ENCODE assay signal across 7 mouse cellular contexts in genomic region chrX:94540341-94541201, GRCm38 (mm10). TPM values are rescaled to one million over a fixed set of nuclear protein-coding genes. Genes with fewer than 3 reads are reported as not detected.
DNase-seq lines count a peak whose midpoint lies in the region; ATAC-seq and TF ChIP-seq lines count a peak whose summit lies in the region.

No protein-coding gene starts in this region.

- H3K27ac ChIP-seq in forebrain, embryonic 14.5 days (ENCODE audit: low read depth, low read length): peak overlapping the region; percentile 91
- peak overlapping the region; percentile 82 for H3K27ac ChIP-seq in lung, postnatal 0 days (ENCODE audit: low read length)

- no peak for TF ChIP-seq POLR2A in brain, embryonic 14.5 days (IDR thresholded peaks at IDR 0.05; ENCODE audit: borderline replicate concordance, extremely low read depth, insufficient read depth, insufficient read length, poor library complexity, severe bottlenecking)

- no peaks in the 10 kb centered on the region for H3K9me3 ChIP-seq in forebrain, embryonic 14.5 days (replicated peaks; ENCODE audit: control insufficient read depth, low read length)
- no peaks in the 10 kb centered on the region for H3K9me3 ChIP-seq in lung, postnatal 0 days (ENCODE audit: low read length)

- H3K36me3 ChIP-seq in forebrain, embryonic 14.5 days (ENCODE audit: control insufficient read depth, insufficient read depth, low read length): peaks cover 43% of the 10 kb centered on the region
- H3K36me3 ChIP-seq in lung, postnatal 0 days (ENCODE audit: insufficient read depth, low read length): no peaks in the 10 kb centered on the region

- H3K27me3 ChIP-seq in forebrain, embryonic 14.5 days (replicated peaks; ENCODE audit: control insufficient read depth, insufficient read depth, low read length): no peaks in the 10 kb centered on the region
- no peaks in the 10 kb centered on the region for H3K27me3 ChIP-seq in lung, postnatal 0 days (replicated peaks; ENCODE audit: insufficient read depth, low read length)

- H3K9ac ChIP-seq in forebrain, embryonic 14.5 days (ENCODE audit: low read length): peak overlapping the region; percentile 84
- peak overlapping the region; percentile 54 for H3K9ac ChIP-seq in lung, postnatal 0 days (replicated peaks; ENCODE audit: low read depth)

- peak overlapping the region; percentile 55 for H3K4me2 ChIP-seq in forebrain, embryonic 14.5 days (ENCODE audit: low read length)
- peak overlapping the region; percentile 55 for H3K4me2 ChIP-seq in lung, postnatal 0 days (replicated peaks; ENCODE audit: low read depth, low read length)

- ATAC-seq in forebrain, embryonic 14.5 days: peak; percentile 52
- peak; percentile 57 for ATAC-seq in lung, postnatal 0 days

- intact Hi-C loops in heart, postnatal 36 days (cut with DNase I): loop anchor here (5.0 kb wide), 2 partner anchors 58 to 173 kb away; partner anchors contain the start of genes Apoo and Fam90a1b

- peak; percentile 94 for DNase-seq in NIH3T3 (ENCODE audit: low read depth)
- peak; percentile 90 for DNase-seq in brain, embryonic 14.5 days (ENCODE audit: low read depth)
- DNase-seq in forebrain, embryonic 14.5 days (ENCODE audit: low spot score): peak; percentile 84
- peak; percentile 43 to 57 for DNase-seq in heart, postnatal 36 days
- peak; percentile 53 to 54 for DNase-seq in layer of hippocampus, adult 8-10 months (ENCODE audit: low spot score in 2 of 2)
- DNase-seq in lung, postnatal 0 days (ENCODE audit: low spot score): peak; percentile 78
- DNase-seq in retina, postnatal 1 day: peak; percentile 89

- H3K4me1 ChIP-seq in forebrain, embryonic 14.5 days (ENCODE audit: control insufficient read depth, insufficient read depth, low read length): peaks cover 5% of the 10 kb centered on the region; the same call in 1 of the 2 replicates
- H3K4me1 ChIP-seq in lung, postnatal 0 days (ENCODE audit: insufficient read depth, low read depth, low read length): no peaks in the 10 kb centered on the region

- TF ChIP-seq EP300 in lung, postnatal 0 days (IDR thresholded peaks at IDR 0.05): no peak

- no peak for TF ChIP-seq CTCF in brain, embryonic 14.5 days (IDR thresholded peaks at IDR 0.05; ENCODE audit: borderline replicate concordance, extremely low read depth, insufficient read depth, insufficient read length)
- TF ChIP-seq CTCF in lung, postnatal 0 days (IDR thresholded peaks at IDR 0.05): no peak

- H3K4me3 ChIP-seq in forebrain, embryonic 14.5 days (ENCODE audit: low read depth, low read length): peak overlapping the region; percentile 50
- peak overlapping the region; percentile 54 for H3K4me3 ChIP-seq in lung, postnatal 0 days (ENCODE audit: low read depth, low read length)

- 29% methylated on average over 37 of the region's 37 CpGs for WGBS in forebrain, embryonic 14.5 days
- 17% methylated on average over 22 of the region's 37 CpGs for WGBS in lung, postnatal 0 days

RNA-seq across cellular contexts. Expression of gene Maged1, which starts 1.4 kb away (rescaled TPM):
- polyA plus RNA-seq in brain, embryonic 14.5 days (2012; rRNA removed): 986 and 1,050 TPM in 2 replicates
- polyA plus RNA-seq in forebrain, embryonic 14.5 days (2014; fragmentation: Nextera tagmentation; extraction: Ambion mirVana): 1,111 and 1,161 TPM in 2 replicates
- 10 to 100 TPM; 91.1 to 98.4 TPM for total RNA-seq in heart, postnatal 36 days (2021)
- 100 to 1,000 TPM; 510 to 549 (median 529) TPM for total RNA-seq in layer of hippocampus, adult 8-10 months (2022)
- polyA plus RNA-seq in lung, postnatal 0 days (2015; fragmentation: Nextera tagmentation; extraction: Ambion mirVana): 211 and 222 TPM in 2 replicates

Comparison
In these comparisons a context has a peak if more than half of its experiments do, and no peak if none do; other contexts are left out.
1. Peak in every context shown above with its lines: DNase-seq, ATAC-seq, H3K4me3 ChIP-seq and H3K27ac ChIP-seq.